Comparison of ENCODE assay signal across 16 mouse cellular contexts in genomic region chr9:112023562-112024015, GRCm38 (mm10).
A peak's percentile ranks its signal among the peaks of the same experiment; 100 is the strongest.
DNase-seq lines count a peak whose midpoint lies in the region; ATAC-seq and TF ChIP-seq lines count a peak whose summit lies in the region.
"Had no signal": no experiment of that assay in that cellular context is flagged by ENCODE, and none has a peak within 500 bp of the region (broad histone marks: within the 10 kb centered on the region; RNA-seq: fewer than 3 reads in every experiment).

No protein-coding gene starts in this region.

- intact Hi-C loops in heart, postnatal 36 days (cut with DNase I) = no loop called here
- intact Hi-C loops in left cerebral cortex, postnatal 25 days (cut with DNase I) = no loop called here

- no peaks in the 10 kb centered on the region for H3K79me2 ChIP-seq in C2C12 (ENCODE audit: control insufficient read depth, insufficient read depth)

- H3K79me3 ChIP-seq in C2C12 (ENCODE audit: low read depth) = no peaks in the 10 kb centered on the region

- no peaks in the 10 kb centered on the region for H3K27me3 ChIP-seq in heart, embryonic 15.5 days
- no peaks in the 10 kb centered on the region for H3K27me3 ChIP-seq in C2C12 (ENCODE audit: control insufficient read depth, insufficient read depth, insufficient read length)
- no peaks in the 10 kb centered on the region for H3K27me3 ChIP-seq in limb, embryonic 12.5 days
- H3K27me3 ChIP-seq: forebrain, embryonic 13.5 days; hindbrain, embryonic 15.5 days; liver, embryonic 15.5 days had no signal

- no peaks in the 10 kb centered on the region; the same call in 1 of the 2 replicates for H3K4me1 ChIP-seq in heart, embryonic 15.5 days (replicated peaks)
- H3K4me1 ChIP-seq in limb, embryonic 12.5 days (replicated peaks) = no peaks in the 10 kb centered on the region
- H3K4me1 ChIP-seq: forebrain, embryonic 13.5 days; hindbrain, embryonic 15.5 days; liver, embryonic 15.5 days; midbrain, embryonic 10.5 days had no signal

- TF ChIP-seq CTCF in C2C12 (IDR thresholded peaks at IDR 0.05; ENCODE audit: control insufficient read depth, insufficient read depth, insufficient read length) = no peak

- H3K36me3 ChIP-seq in heart, embryonic 15.5 days = no peaks in the 10 kb centered on the region
- H3K36me3 ChIP-seq in C2C12 (ENCODE audit: control insufficient read depth, insufficient read depth) = no peaks in the 10 kb centered on the region
- no peaks in the 10 kb centered on the region for H3K36me3 ChIP-seq in limb, embryonic 12.5 days
- H3K36me3 ChIP-seq: hindbrain, embryonic 15.5 days; liver, embryonic 15.5 days; midbrain, embryonic 10.5 days had no signal

- H3K9ac ChIP-seq in heart, embryonic 15.5 days = no peak overlapping the region
- no peak overlapping the region for H3K9ac ChIP-seq in limb, embryonic 12.5 days (replicated peaks)
- H3K9ac ChIP-seq: forebrain, embryonic 13.5 days; hindbrain, embryonic 15.5 days; liver, embryonic 15.5 days had no signal

- WGBS in heart, embryonic 15.5 days = 47% methylated on average over 8 of the region's 8 CpGs
- WGBS in limb, embryonic 12.5 days = 59% methylated on average over 8 of the region's 8 CpGs

- no peak overlapping the region for H3ac ChIP-seq in C2C12 (ENCODE audit: control insufficient read depth, insufficient read length, low read depth)

- no peaks in the 10 kb centered on the region for H3K9me3 ChIP-seq in heart, embryonic 15.5 days (replicated peaks)
- H3K9me3 ChIP-seq in limb, embryonic 12.5 days = no peaks in the 10 kb centered on the region
- H3K9me3 ChIP-seq: forebrain, embryonic 13.5 days; hindbrain, embryonic 15.5 days; liver, embryonic 15.5 days; midbrain, embryonic 10.5 days had no signal

- no peak overlapping the region for H3K4me3 ChIP-seq in heart, embryonic 15.5 days
- no peak overlapping the region for H3K4me3 ChIP-seq in C2C12 (ENCODE audit: insufficient read depth, poor library complexity, severe bottlenecking)
- no peak overlapping the region for H3K4me3 ChIP-seq in limb, embryonic 12.5 days (replicated peaks)
- H3K4me3 ChIP-seq: forebrain, embryonic 13.5 days; hindbrain, embryonic 15.5 days; left cerebral cortex, adult 2 months; liver, embryonic 15.5 days; midbrain, embryonic 10.5 days had no signal

- H3K27ac ChIP-seq in heart, embryonic 15.5 days = no peak overlapping the region
- H3K27ac ChIP-seq in limb, embryonic 12.5 days = no peak overlapping the region
- H3K27ac ChIP-seq: forebrain, embryonic 13.5 days; hindbrain, embryonic 15.5 days; left cerebral cortex, adult 2 months; liver, embryonic 15.5 days; midbrain, embryonic 10.5 days had no signal

- ATAC-seq in heart, embryonic 15.5 days (replicated peaks; ENCODE audit: insufficient number of reproducible peaks, insufficient read depth, low FRiP score, low read depth) = peak; percentile 64
- peak; percentile 91 for ATAC-seq in limb, embryonic 12.5 days (ENCODE audit: insufficient number of reproducible peaks, insufficient read depth, low FRiP score, low TSS enrichment, low read depth)
- ATAC-seq: forebrain, embryonic 13.5 days had no signal

- no peak overlapping the region for H3K4me2 ChIP-seq in heart, embryonic 15.5 days
- no peak overlapping the region for H3K4me2 ChIP-seq in limb, embryonic 12.5 days
- H3K4me2 ChIP-seq: forebrain, embryonic 13.5 days; hindbrain, embryonic 15.5 days; liver, embryonic 15.5 days had no signal

- peak; percentile 13 for DNase-seq in cerebellum, adult 9-10 months
- DNase-seq in cerebellum, postnatal 10 days = no peak
- DNase-seq in heart, postnatal 36 days = no peak
- no peak for DNase-seq in left cerebral cortex, postnatal 25 days (ENCODE audit: low spot score in 2 of 2)
- DNase-seq: cerebellum, adult 9-11 months; kidney, adult 8-10 months; lung, postnatal 14 days; thymus, postnatal 4 days had no signal

TF ChIP-seq in C2C12, 6 proteins besides CTCF, POLR2A, EP300 and RAD21:
- TF ChIP-seq FOSL1 (IDR thresholded peaks at IDR 0.05; ENCODE audit: insufficient read depth, low read length, poor library complexity, severe bottlenecking) (peak; percentile 19), USF1 (IDR thresholded peaks at IDR 0.05; ENCODE audit: low read depth) (no peak), MYOG (IDR thresholded peaks at IDR 0.05; ENCODE audit: control insufficient read depth, extremely low read depth, insufficient read length) (no peak), CEBPB (IDR thresholded peaks at IDR 0.05; ENCODE audit: low read depth) (peak; percentile 77), MAX (IDR thresholded peaks at IDR 0.05) (peak; percentile 16), MYOD1 (IDR thresholded peaks at IDR 0.05; ENCODE audit: control insufficient read depth, insufficient read length, low read depth) (peak; percentile 97)
